Mouse (Mus musculus) limb, embryonic 11.5 days (tissue): Measurements from ENCODE around the gene Zfp775. TPM values are rescaled to one million over a fixed set of nuclear protein-coding genes. Genes with fewer than 3 reads are reported as not detected.
A peak's percentile ranks its signal among the peaks of the same experiment; 100 is the strongest.

Experiments used
- ATAC-seq: fragments of 200-750 bp; cut with Nextera tagmentation; 2 replicates; pipeline ENCODE4 v1.8.0; 2017; ENCODE audit warnings: low read depth; ENCODE audit not compliant: insufficient number of reproducible peaks, low FRiP score, low TSS enrichment
- DNase-seq: peaks from one replicate; pipeline ENCODE4 v3.0.0-alpha.2; 2015; ENCODE audit warnings: low spot score
- H3K27ac ChIP-seq: fragments of 300-500 bp; sonication (generic); replicated peaks from 2 replicates; pipeline ENCODE4 v1.5.1; 2014; ENCODE audit warnings: low read depth, mild to moderate bottlenecking, low read length
- H3K27me3 ChIP-seq: fragments of 300-500 bp; sonication (generic); 2 replicates; pipeline ENCODE4 v1.6.1; 2014; ENCODE audit warnings: mild to moderate bottlenecking, low read length, mixed read lengths; ENCODE audit not compliant: control insufficient read depth, insufficient read depth
- H3K36me3 ChIP-seq: fragments of 300-500 bp; sonication (generic); 2 replicates; pipeline ENCODE4 v1.6.1; 2014; ENCODE audit warnings: mild to moderate bottlenecking, low read length, moderate library complexity, mixed read lengths; ENCODE audit not compliant: control insufficient read depth, insufficient read depth
- H3K4me1 ChIP-seq: fragments of 300-500 bp; sonication (generic); 2 replicates; pipeline ENCODE4 v1.6.1; 2014; ENCODE audit warnings: low read length, mixed read lengths; ENCODE audit not compliant: control insufficient read depth, insufficient read depth
- H3K4me2 ChIP-seq: fragments of 300-500 bp; sonication (generic); 2 replicates; pipeline ENCODE4 v1.6.1; 2014; ENCODE audit warnings: low read depth, mild to moderate bottlenecking, moderate library complexity; ENCODE audit not compliant: severe bottlenecking
- H3K4me3 ChIP-seq: fragments of 300-500 bp; sonication (generic); 2 replicates; pipeline ENCODE4 v1.5.1; 2014; ENCODE audit warnings: low read depth, low read length
- H3K9ac ChIP-seq: fragments of 300-500 bp; sonication (generic); 2 replicates; pipeline ENCODE4 v1.6.1; 2014; ENCODE audit warnings: mild to moderate bottlenecking, low read length
- H3K9me3 ChIP-seq: fragments of 300-500 bp; sonication (generic); 2 replicates; pipeline ENCODE4 v1.6.1; 2016; ENCODE audit warnings: low read length; ENCODE audit not compliant: control insufficient read depth
- WGBS: fragments of 180-500 bp; shearing (Covaris S2); extraction: QIAGEN DNeasy Blood & Tissue Kit; methylation state at CpG from one replicate; pipeline ENCODE4 v1.1.7; 2014; 5-methylcytosine and 5-hydroxymethylcytosine counted together
- polyA plus RNA-seq: library from polyadenylated mRNA; unstranded; fragments of >200 nt; fragmentation: Nextera tagmentation; extraction: Ambion mirVana; gene quantifications from 2 replicates; pipeline ENCODE4 v1.2.1, GENCODE M21; 2014

The Zfp775 gene
- polyA plus RNA-seq, 1 experiment from 2014 or later, result 9.8 TPM

DNA sequence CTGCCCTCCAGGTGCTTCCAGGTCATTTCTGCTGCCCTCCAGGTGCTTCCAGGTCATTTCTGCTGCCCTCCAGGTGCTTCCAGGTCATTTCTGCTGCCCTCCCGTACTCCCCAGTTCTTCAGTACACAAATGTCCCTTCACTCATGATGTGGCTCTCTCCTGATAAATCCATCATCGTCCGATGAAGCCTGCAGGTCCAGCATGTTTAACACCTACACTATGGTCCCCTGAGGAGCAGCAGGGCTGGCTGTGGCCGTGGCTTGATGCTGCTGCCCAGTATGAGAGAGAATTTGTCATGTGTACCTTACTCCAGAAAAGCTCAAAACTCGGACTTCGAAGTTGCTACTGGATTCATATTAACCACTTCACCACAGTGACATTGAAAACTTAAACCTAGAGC, 39.5 kb downstream of the Zfp775 start:
- Histone ChIP-seq H3K36me3 (no peaks in the 10 kb centered on the region), H3K27me3 (no peaks in the 10 kb centered on the region), H3K27ac (no peak overlapping the region), H3K9ac (no peak overlapping the region), H3K4me2 (no peak overlapping the region), H3K4me1 (no peaks in the 10 kb centered on the region), H3K4me3 (no peak overlapping the region), H3K9me3 (no peaks in the 10 kb centered on the region)
- no peak for ATAC-seq
- WGBS, result 63% methylated on average over 6 of the region's 6 CpGs
- no peak for DNase-seq

DNA sequence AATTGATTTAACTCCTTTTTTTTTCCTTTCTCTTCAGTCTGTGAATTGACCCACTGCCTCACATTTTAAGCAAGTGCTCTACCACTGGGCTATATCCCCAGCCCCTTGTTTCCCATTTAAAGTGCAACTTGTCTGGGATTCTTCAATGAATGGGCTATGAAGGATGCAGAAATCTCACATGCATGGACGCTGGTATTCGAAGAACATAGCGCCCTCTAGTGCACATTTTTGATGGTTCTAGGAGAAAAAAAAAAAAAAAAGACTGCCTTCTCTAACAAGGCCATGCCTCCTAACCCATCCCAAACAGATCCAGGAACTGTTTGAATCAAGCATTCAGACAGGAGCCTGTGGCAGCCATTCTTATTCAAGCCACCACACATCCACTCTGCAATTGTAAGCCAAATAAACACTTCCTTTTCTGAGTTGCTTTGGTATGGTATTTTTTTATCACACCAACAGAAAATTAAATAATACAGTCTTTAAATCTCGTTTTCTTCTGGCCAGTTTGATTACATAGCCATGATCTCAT, 41.0 kb downstream of the Zfp775 start:
- Histone ChIP-seq H3K27me3 (no peaks in the 10 kb centered on the region), H3K9me3 (no peaks in the 10 kb centered on the region), H3K36me3 (no peaks in the 10 kb centered on the region), H3K27ac (no peak overlapping the region), H3K4me1 (no peaks in the 10 kb centered on the region), H3K9ac (no peak overlapping the region), H3K4me2 (no peak overlapping the region), H3K4me3 (no peak overlapping the region)
- peak; percentile 37 for DNase-seq
- ATAC-seq, result no peak
- 22% methylated on average over 4 of the region's 4 CpGs for WGBS

DNA sequence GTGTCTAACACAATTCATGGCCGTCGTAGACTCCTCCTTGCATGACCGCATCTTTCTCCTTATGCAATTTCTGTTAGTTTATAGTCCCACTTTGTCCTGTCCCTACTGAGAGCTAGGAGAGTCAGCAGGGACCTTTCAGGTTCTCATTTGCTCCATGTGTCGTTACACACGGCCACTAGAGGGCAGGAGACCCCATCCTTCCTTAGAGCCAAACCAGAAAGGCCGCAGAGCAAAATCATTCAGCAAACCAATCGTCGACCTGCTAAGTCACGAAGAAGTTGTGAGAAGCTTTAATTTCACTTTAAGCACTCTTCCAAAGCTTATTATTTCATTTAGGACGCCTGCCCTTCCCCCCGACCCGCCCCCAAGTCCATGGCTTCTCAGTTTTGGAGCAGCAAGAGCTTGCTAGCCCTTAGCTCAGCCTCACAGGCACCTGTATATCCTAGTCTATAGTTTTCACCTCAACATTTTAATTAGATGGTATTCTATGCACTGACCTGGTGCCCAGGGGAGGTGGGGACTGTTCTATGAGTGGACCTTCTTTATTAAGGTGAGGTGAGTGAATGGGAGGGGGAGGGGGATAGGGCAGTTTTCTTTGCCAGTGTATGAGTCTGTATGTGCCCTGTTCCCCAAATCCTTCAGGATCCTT, 43.9 kb downstream of the Zfp775 start:
- H3K9me3 ChIP-seq, result no peaks in the 10 kb centered on the region
- no peak overlapping the region for H3K27ac ChIP-seq
- DNase-seq (peak; percentile 78), ATAC-seq (no peak)
- no peaks in the 10 kb centered on the region for H3K4me1 ChIP-seq
- H3K4me3 ChIP-seq, result no peak overlapping the region
- no peaks in the 10 kb centered on the region for H3K36me3 ChIP-seq
- WGBS, result 17% methylated on average over 12 of the region's 12 CpGs
- H3K27me3 ChIP-seq, result no peaks in the 10 kb centered on the region
- no peak overlapping the region for H3K9ac ChIP-seq
- H3K4me2 ChIP-seq, result no peak overlapping the region

DNA sequence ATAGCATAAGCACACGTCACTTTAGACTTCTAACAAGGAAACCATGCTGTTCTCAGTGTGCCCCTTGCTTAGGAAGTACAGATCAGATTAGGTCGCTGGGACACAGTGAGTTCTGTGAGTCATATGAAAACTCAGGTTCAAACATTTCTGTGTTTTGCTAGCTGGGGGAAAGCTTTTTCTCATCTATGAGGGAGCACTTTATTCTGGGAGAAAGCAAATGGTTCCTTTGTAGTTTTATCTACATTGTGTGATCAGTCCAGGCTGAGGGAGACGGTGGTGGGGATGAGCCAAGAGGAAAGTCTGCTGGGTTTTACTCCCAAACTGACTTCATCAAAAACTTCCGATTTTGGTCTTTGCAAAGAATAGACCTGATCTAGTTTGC, 44.4 kb downstream of the Zfp775 start:
- ATAC-seq, result no peak
- WGBS, result 84% methylated on average over 4 of the region's 4 CpGs

DNA sequence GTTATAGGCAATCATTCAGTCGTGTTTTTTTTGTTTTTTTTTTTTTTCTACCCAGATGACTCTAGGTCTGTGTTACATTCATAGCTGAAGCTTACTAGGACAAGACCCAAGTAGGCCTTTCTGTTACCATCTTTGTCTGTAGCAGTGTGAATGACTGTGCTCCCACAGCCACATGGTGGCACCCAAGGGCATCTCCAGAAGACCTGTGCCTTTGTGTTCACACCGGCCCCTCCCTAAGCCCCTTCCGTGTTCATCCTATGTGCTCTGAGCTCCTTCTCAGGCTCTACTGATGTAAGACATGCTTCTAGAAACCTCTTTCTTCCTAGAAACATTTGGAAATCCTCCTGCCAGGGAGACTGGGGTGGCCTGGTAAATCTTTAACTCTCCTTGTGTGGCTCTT, 45.1 kb downstream of the Zfp775 start, which contains the start of gene Gimap8:
TSS of gene Gimap8 (plus strand) at position 240 of the 400 bp plus-strand sequence.
- no peak for DNase-seq
- 47% methylated on average over 3 of the region's 3 CpGs for WGBS
- no peaks in the 10 kb centered on the region for H3K36me3 ChIP-seq
- no peaks in the 10 kb centered on the region for H3K9me3 ChIP-seq
- no peak within 1 kb of the TSS for H3K4me3 ChIP-seq
- H3K27ac ChIP-seq, result no peak within 1 kb of the TSS
- H3K27me3 ChIP-seq, result no peaks in the 10 kb centered on the region
- H3K4me2 ChIP-seq, result no peak within 1 kb of the TSS
- ATAC-seq, result no peak
- no peaks in the 10 kb centered on the region for H3K4me1 ChIP-seq
- no peak within 1 kb of the TSS for H3K9ac ChIP-seq

More for the DNA sequence above, 44.4 kb downstream of the Zfp775 start:
- Histone ChIP-seq H3K4me2 (no peak overlapping the region), H3K27me3 (no peaks in the 10 kb centered on the region), H3K36me3 (no peaks in the 10 kb centered on the region), H3K4me1 (no peaks in the 10 kb centered on the region), H3K9me3 (no peaks in the 10 kb centered on the region), H3K9ac (no peak overlapping the region), H3K27ac (no peak overlapping the region), H3K4me3 (no peak overlapping the region)
- DNase-seq, result no peak

DNA sequence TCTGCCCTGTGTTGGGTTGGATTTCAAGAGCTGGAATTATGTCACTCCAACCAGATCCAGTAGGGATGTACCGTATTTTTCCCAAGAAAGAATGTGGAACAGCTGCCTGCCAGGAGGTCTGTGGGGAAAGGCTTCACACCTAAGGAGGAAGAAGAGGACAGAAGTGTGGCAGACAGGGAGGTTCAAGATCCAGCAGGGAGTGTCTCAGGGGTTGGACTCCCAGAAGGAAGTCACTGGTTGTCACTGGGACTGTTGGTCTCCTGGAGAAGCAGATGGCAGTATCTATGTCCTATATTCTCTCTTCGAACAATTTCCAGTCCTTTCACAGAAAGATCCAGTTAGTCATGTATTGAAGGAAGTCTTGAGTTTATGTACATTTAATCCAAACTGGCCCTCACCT, 45.7 kb downstream of the Zfp775 start:
- Histone ChIP-seq H3K4me2 (no peak overlapping the region), H3K9ac (no peak overlapping the region), H3K27ac (no peak overlapping the region), H3K4me3 (no peak overlapping the region), H3K9me3 (no peaks in the 10 kb centered on the region), H3K27me3 (no peaks in the 10 kb centered on the region), H3K4me1 (no peaks in the 10 kb centered on the region), H3K36me3 (no peaks in the 10 kb centered on the region)
- ATAC-seq, result no peak
- WGBS, result 83% methylated on average over 2 of the region's 2 CpGs
- no peak for DNase-seq

DNA sequence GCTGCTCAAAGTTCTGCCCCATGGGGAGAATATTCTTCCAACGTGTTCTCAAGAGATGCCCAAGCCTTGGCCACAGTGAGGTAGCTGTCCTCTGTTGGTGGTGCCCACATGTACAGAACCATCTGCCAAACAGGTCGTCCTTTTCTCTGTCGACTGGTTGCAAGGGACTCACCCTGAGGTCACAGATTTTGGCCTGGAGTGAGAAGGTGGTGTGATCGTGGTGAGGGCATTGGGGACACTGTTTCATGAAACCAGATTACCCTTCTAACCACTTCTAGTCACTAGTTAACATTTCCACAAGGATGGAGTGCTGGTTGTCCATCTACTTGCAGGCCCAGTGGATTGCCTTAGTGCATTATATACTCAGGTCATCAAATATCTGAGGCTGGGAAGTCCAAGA, 46.9 kb downstream of the Zfp775 start:
- Histone ChIP-seq H3K36me3 (no peaks in the 10 kb centered on the region), H3K9me3 (no peaks in the 10 kb centered on the region), H3K9ac (no peak overlapping the region), H3K4me1 (no peaks in the 10 kb centered on the region), H3K27ac (no peak overlapping the region), H3K4me3 (no peak overlapping the region), H3K27me3 (no peaks in the 10 kb centered on the region), H3K4me2 (no peak overlapping the region)
- ATAC-seq (no peak), DNase-seq (no peak)
- 91% methylated on average over 4 of the region's 4 CpGs for WGBS

DNA sequence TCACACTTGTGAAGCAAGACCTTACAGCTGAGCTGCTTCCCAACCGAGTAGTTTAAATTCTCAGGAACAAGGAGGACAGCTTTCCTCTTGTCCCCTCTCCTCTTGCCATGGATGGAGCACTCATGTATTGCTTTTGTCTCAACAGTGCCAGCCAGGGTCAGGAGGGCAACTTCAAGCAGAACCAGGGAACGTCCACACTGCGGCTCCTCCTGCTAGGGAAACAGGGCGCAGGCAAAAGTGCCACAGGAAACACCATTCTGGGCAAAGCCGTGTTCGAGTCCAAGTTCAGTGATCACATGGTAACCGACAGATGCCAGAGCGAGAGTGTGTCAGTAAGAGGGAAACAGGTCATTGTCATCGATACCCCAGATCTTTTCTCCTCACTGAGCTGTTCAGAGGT, 48.2 kb downstream of the Zfp775 start:
- no peak overlapping the region for H3K27ac ChIP-seq
- H3K9me3 ChIP-seq, result no peaks in the 10 kb centered on the region
- DNase-seq (no peak), ATAC-seq (no peak)
- no peak overlapping the region for H3K9ac ChIP-seq
- no peak overlapping the region for H3K4me2 ChIP-seq
- H3K36me3 ChIP-seq, result no peaks in the 10 kb centered on the region
- WGBS, result 91% methylated on average over 9 of the region's 9 CpGs
- no peak overlapping the region for H3K4me3 ChIP-seq
- no peaks in the 10 kb centered on the region for H3K4me1 ChIP-seq
- H3K27me3 ChIP-seq, result no peaks in the 10 kb centered on the region

DNA sequence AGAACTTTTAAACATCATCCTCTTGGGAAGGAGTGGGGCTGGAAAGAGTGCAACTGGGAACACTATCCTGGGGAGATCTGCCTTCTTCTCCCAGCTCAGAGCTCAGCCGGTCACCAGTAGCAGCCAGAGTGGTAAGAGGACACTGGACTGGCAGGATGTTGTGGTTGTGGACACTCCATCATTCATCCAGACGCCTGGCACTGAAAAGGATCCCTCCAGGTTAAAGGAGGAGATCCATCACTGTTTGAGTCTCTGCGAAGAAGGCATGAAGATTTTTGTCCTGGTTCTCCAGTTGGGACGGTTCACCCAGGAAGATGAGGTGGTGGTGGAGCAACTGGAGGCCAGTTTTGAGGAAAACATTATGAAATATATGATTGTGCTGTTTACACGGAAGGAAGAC, 56.9 kb downstream of the Zfp775 start:
- Histone ChIP-seq H3K4me3 (no peak overlapping the region), H3K9me3 (no peaks in the 10 kb centered on the region), H3K27ac (no peak overlapping the region), H3K4me1 (no peaks in the 10 kb centered on the region), H3K4me2 (no peak overlapping the region), H3K27me3 (no peaks in the 10 kb centered on the region), H3K36me3 (no peaks in the 10 kb centered on the region), H3K9ac (no peak overlapping the region)
- no peak for ATAC-seq
- no peak for DNase-seq
- 68% methylated on average over 5 of the region's 5 CpGs for WGBS
